Mouse (Mus musculus): ENCODE measurements around the gene Olfr222. TPM values are rescaled to one million over a fixed set of nuclear protein-coding genes. Genes with fewer than 3 reads are reported as not detected.

Gene Olfr222
- polyA plus RNA-seq, 1 experiment: not detected

- Histone ChIP-seq H3K79me2 (ENCODE audit: control insufficient read depth, insufficient read depth) (no peaks in the 10 kb centered on the region), H3ac (ENCODE audit: control insufficient read depth, insufficient read length) (no peak overlapping the region), H3K36me3 (ENCODE audit: control insufficient read depth, insufficient read depth) (no peaks in the 10 kb centered on the region), H3K4me2 (ENCODE audit: low read depth) (no peak overlapping the region), H3K27me3 (ENCODE audit: control insufficient read depth, insufficient read depth, insufficient read length) (no peaks in the 10 kb centered on the region), H3K4me3 (no peak overlapping the region)
- no peak for TF ChIP-seq SRF (IDR thresholded peaks at IDR 0.05; ENCODE audit: control insufficient read depth, insufficient read length, low read depth)
- no peak for TF ChIP-seq E2F4 (IDR thresholded peaks at IDR 0.05; ENCODE audit: insufficient read depth)
- no peak for TF ChIP-seq MYOD1 (IDR thresholded peaks at IDR 0.05; ENCODE audit: control insufficient read depth in 1 of 3, insufficient read length in 2 of 3, low read depth in 2 of 3)
- TF ChIP-seq TCF3 (IDR thresholded peaks at IDR 0.05; ENCODE audit: insufficient read length, low read depth): no peak
- TF ChIP-seq POLR2AphosphoS2 (IDR thresholded peaks at IDR 0.05; ENCODE audit: insufficient read length, low read depth): no peak
- no peak for TF ChIP-seq MAX (IDR thresholded peaks at IDR 0.05; ENCODE audit: low read depth)
- no peak for TF ChIP-seq USF1 (IDR thresholded peaks at IDR 0.05; ENCODE audit: low read depth)
- TF ChIP-seq REST (IDR thresholded peaks at IDR 0.05; ENCODE audit: insufficient read depth, insufficient read length): no peak
- TF ChIP-seq MYOG (IDR thresholded peaks at IDR 0.05; ENCODE audit: control insufficient read depth in 1 of 3, insufficient read depth in 1 of 3, insufficient read length in 2 of 3, low read depth in 2 of 3): no peak
These were observed 26.3 kb upstream of the Olfr222 start for GRCm38 (mm10) chr11:59602287-59602686.

- H3ac ChIP-seq (ENCODE audit: control insufficient read depth, insufficient read length): no peak overlapping the region
- H3K4me2 ChIP-seq (ENCODE audit: low read depth): peak overlapping the region; percentile 28
- H3K36me3 ChIP-seq (ENCODE audit: control insufficient read depth, insufficient read depth): no peaks in the 10 kb centered on the region
- peak in 1 of 3 experiments; percentile 44 for TF ChIP-seq MYOD1 (IDR thresholded peaks at IDR 0.05; ENCODE audit: control insufficient read depth in 1 of 3, insufficient read length in 2 of 3, low read depth in 2 of 3)
- no peak for TF ChIP-seq SRF (IDR thresholded peaks at IDR 0.05; ENCODE audit: control insufficient read depth, insufficient read length, low read depth)
- no peaks in the 10 kb centered on the region for H3K27me3 ChIP-seq (ENCODE audit: control insufficient read depth, insufficient read depth, insufficient read length)
- no peak overlapping the region for H3K4me3 ChIP-seq
- no peaks in the 10 kb centered on the region for H3K79me2 ChIP-seq (ENCODE audit: control insufficient read depth, insufficient read depth)
These were observed 24.8 kb upstream of the Olfr222 start for GRCm38 (mm10) chr11:59600872-59601271.

- Histone ChIP-seq H3K4me3 (no peak overlapping the region), H3K4me2 (ENCODE audit: low read depth) (no peak overlapping the region), H3ac (ENCODE audit: control insufficient read depth, insufficient read length) (no peak overlapping the region), H3K36me3 (ENCODE audit: control insufficient read depth, insufficient read depth) (no peaks in the 10 kb centered on the region), H3K79me2 (ENCODE audit: control insufficient read depth, insufficient read depth) (no peaks in the 10 kb centered on the region), H3K27me3 (ENCODE audit: control insufficient read depth, insufficient read depth, insufficient read length) (no peaks in the 10 kb centered on the region)
- no peak for TF ChIP-seq MAX (IDR thresholded peaks at IDR 0.05; ENCODE audit: low read depth)
- no peak for TF ChIP-seq MYOD1 (IDR thresholded peaks at IDR 0.05; ENCODE audit: control insufficient read depth in 1 of 3, insufficient read length in 2 of 3, low read depth in 2 of 3)
- no peak for TF ChIP-seq POLR2AphosphoS2 (IDR thresholded peaks at IDR 0.05; ENCODE audit: insufficient read length, low read depth)
- no peak for TF ChIP-seq TCF3 (IDR thresholded peaks at IDR 0.05; ENCODE audit: insufficient read length, low read depth)
- no peak for TF ChIP-seq USF1 (IDR thresholded peaks at IDR 0.05; ENCODE audit: low read depth)
- TF ChIP-seq CEBPB (IDR thresholded peaks at IDR 0.05; ENCODE audit: insufficient read depth, poor library complexity, severe bottlenecking): no peak
- no peak for TF ChIP-seq E2F4 (IDR thresholded peaks at IDR 0.05; ENCODE audit: insufficient read depth)
- TF ChIP-seq TCF12 (IDR thresholded peaks at IDR 0.05; ENCODE audit: insufficient read depth, poor library complexity, severe bottlenecking): no peak
These were observed 23.2 kb upstream of the Olfr222 start for GRCm38 (mm10) chr11:59599211-59599610.

GRCm38 (mm10) chr11:59596950-59597349 lies 20.9 kb upstream of the Olfr222 start:
- no peaks in the 10 kb centered on the region for H3K36me3 ChIP-seq (ENCODE audit: control insufficient read depth, insufficient read depth)
- no peak overlapping the region for H3K4me2 ChIP-seq (ENCODE audit: low read depth)
- TF ChIP-seq POLR2A (IDR thresholded peaks at IDR 0.05; ENCODE audit: insufficient read length, low read depth): no peak
- TF ChIP-seq CEBPB (IDR thresholded peaks at IDR 0.05; ENCODE audit: insufficient read depth, poor library complexity, severe bottlenecking): peak; percentile 48; the same call in 1 of the 2 replicates
- TF ChIP-seq MYOD1 (IDR thresholded peaks at IDR 0.05; ENCODE audit: control insufficient read depth in 1 of 3, insufficient read length in 2 of 3, low read depth in 2 of 3): no peak
- H3K4me3 ChIP-seq: no peak overlapping the region
- no peaks in the 10 kb centered on the region for H3K27me3 ChIP-seq (ENCODE audit: control insufficient read depth, insufficient read depth, insufficient read length)
- H3K79me2 ChIP-seq (ENCODE audit: control insufficient read depth, insufficient read depth): no peaks in the 10 kb centered on the region
- H3ac ChIP-seq (ENCODE audit: control insufficient read depth, insufficient read length): no peak overlapping the region

GRCm38 (mm10) chr11:59596091-59596490 lies 20.1 kb upstream of the Olfr222 start:
- no peak overlapping the region for H3K4me2 ChIP-seq (ENCODE audit: low read depth)
- no peak overlapping the region for H3K4me3 ChIP-seq
- H3ac ChIP-seq (ENCODE audit: control insufficient read depth, insufficient read length): no peak overlapping the region
- no peak for TF ChIP-seq TCF3 (IDR thresholded peaks at IDR 0.05; ENCODE audit: insufficient read length, low read depth)
- no peak for TF ChIP-seq MAX (IDR thresholded peaks at IDR 0.05; ENCODE audit: low read depth)
- no peaks in the 10 kb centered on the region for H3K79me2 ChIP-seq (ENCODE audit: control insufficient read depth, insufficient read depth)
- H3K36me3 ChIP-seq (ENCODE audit: control insufficient read depth, insufficient read depth): no peaks in the 10 kb centered on the region
- no peaks in the 10 kb centered on the region for H3K27me3 ChIP-seq (ENCODE audit: control insufficient read depth, insufficient read depth, insufficient read length)

- no peak within 1 kb of the TSS for H3K4me3 ChIP-seq
- H3K36me3 ChIP-seq (ENCODE audit: control insufficient read depth, insufficient read depth): no peaks in the 10 kb centered on the region
- H3K27me3 ChIP-seq (ENCODE audit: control insufficient read depth, insufficient read depth, insufficient read length): peaks cover 12% of the 10 kb centered on the region
- TF ChIP-seq POLR2AphosphoS2 (IDR thresholded peaks at IDR 0.05; ENCODE audit: insufficient read length, low read depth) (no peak), MYOG (IDR thresholded peaks at IDR 0.05; ENCODE audit: control insufficient read depth in 1 of 3, insufficient read depth in 1 of 3, insufficient read length in 2 of 3, low read depth in 2 of 3) (no peak), REST (IDR thresholded peaks at IDR 0.05; ENCODE audit: insufficient read depth, insufficient read length) (no peak), CEBPB (IDR thresholded peaks at IDR 0.05; ENCODE audit: insufficient read depth, poor library complexity, severe bottlenecking) (no peak), USF1 (IDR thresholded peaks at IDR 0.05; ENCODE audit: low read depth) (no peak), MYOD1 (IDR thresholded peaks at IDR 0.05; ENCODE audit: control insufficient read depth in 1 of 3, insufficient read length in 2 of 3, low read depth in 2 of 3) (no peak), E2F4 (IDR thresholded peaks at IDR 0.05; ENCODE audit: insufficient read depth) (no peak), TCF12 (IDR thresholded peaks at IDR 0.05; ENCODE audit: insufficient read depth, poor library complexity, severe bottlenecking) (no peak), TCF3 (IDR thresholded peaks at IDR 0.05; ENCODE audit: insufficient read length, low read depth) (no peak), POLR2A (IDR thresholded peaks at IDR 0.05; ENCODE audit: insufficient read length, low read depth) (no peak), SRF (IDR thresholded peaks at IDR 0.05; ENCODE audit: control insufficient read depth, insufficient read length, low read depth) (no peak), MAX (IDR thresholded peaks at IDR 0.05; ENCODE audit: low read depth) (no peak)
- no peak within 1 kb of the TSS for H3K4me2 ChIP-seq (ENCODE audit: low read depth)
- no peaks in the 10 kb centered on the region for H3K79me2 ChIP-seq (ENCODE audit: control insufficient read depth, insufficient read depth)
- H3ac ChIP-seq (ENCODE audit: control insufficient read depth, insufficient read length): no peak within 1 kb of the TSS
These were observed 17.2 kb upstream of the Olfr222 start, which contains the start of gene Olfr223 for GRCm38 (mm10) chr11:59593189-59593588. Gene Olfr223, minus strand, starts transcription at chr11:59593289.

All from myocyte (in vitro differentiated cells).